Mouse (Mus musculus) MEL (cell line): ENCODE data around the gene B230217C12Rik. TPM values are rescaled to one million over a fixed set of nuclear protein-coding genes. Genes with fewer than 3 reads are reported as not detected.

Experiments
- DNase-seq: peaks from one replicate; pipeline ENCODE4 v3.0.0; 2011; ENCODE audit warnings: low read depth, low spot score
- H3K27ac ChIP-seq: 2 replicates; pipeline ENCODE4 v1.5.1; 2012; ENCODE audit warnings: low read depth, mild to moderate bottlenecking, control low read depth, low read length, moderate library complexity; ENCODE audit not compliant: control insufficient read depth
- H3K27me3 ChIP-seq, 2 experiments: fragments of 150-350 bp in 1 of 2; sonication (generic) in 1 of 2; 2 replicates each; pipeline ENCODE4 v1.6.1; 2012; ENCODE audit warnings: low read length in 2 of 2, mild to moderate bottlenecking in 2 of 2, improper control_type of control experiment in 1 of 2, moderate library complexity in 1 of 2; ENCODE audit not compliant: insufficient read depth in 2 of 2, control insufficient read depth in 1 of 2
- H3K36me3 ChIP-seq, 2 experiments: 2 replicates each; pipeline ENCODE4 v1.6.1; 2012 to 2014; ENCODE audit warnings: low read length in 2 of 2, improper control_type of control experiment in 1 of 2, inconsistent platforms in 1 of 2, mild to moderate bottlenecking in 1 of 2; ENCODE audit not compliant: insufficient read depth in 2 of 2, control insufficient read depth in 1 of 2
- H3K4me1 ChIP-seq, 2 experiments: fragments of 150-350 bp in 1 of 2; sonication (generic) in 1 of 2; 2 replicates each; pipeline ENCODE4 v1.6.1; 2012; ENCODE audit warnings: low read length in 2 of 2, improper control_type of control experiment in 1 of 2, mild to moderate bottlenecking in 1 of 2; ENCODE audit not compliant: insufficient read depth in 2 of 2, control insufficient read depth in 1 of 2
- H3K4me3 ChIP-seq, 2 experiments: fragments of 150-350 bp in 1 of 2; sonication (generic) in 1 of 2; 2 replicates each; pipeline ENCODE4 v1.5.1; 2012; ENCODE audit warnings: low read depth in 2 of 2, low read length in 2 of 2, mild to moderate bottlenecking in 2 of 2, moderate library complexity in 2 of 2, control low read depth in 1 of 2, improper control_type of control experiment in 1 of 2; ENCODE audit not compliant: control insufficient read depth in 1 of 2, insufficient read depth in 1 of 2
- H3K79me2 ChIP-seq: 2 replicates; pipeline ENCODE4 v1.6.1; 2012; ENCODE audit warnings: mild to moderate bottlenecking, low read length, moderate library complexity; ENCODE audit not compliant: control insufficient read depth, poor library complexity, insufficient read depth
- H3K9ac ChIP-seq: 2 replicates; pipeline ENCODE4 v1.6.1; 2012; ENCODE audit warnings: low read depth, mild to moderate bottlenecking, control low read depth, low read length, moderate library complexity; ENCODE audit not compliant: control insufficient read depth, poor library complexity, severe bottlenecking
- H3K9me3 ChIP-seq: fragments of 150-350 bp; sonication (generic); replicated peaks from 2 replicates; pipeline ENCODE4 v1.6.1; 2012; ENCODE audit warnings: mild to moderate bottlenecking, low read length, improper control_type of control experiment, moderate library complexity; ENCODE audit not compliant: insufficient read depth
- CHD1 ChIP-seq: IDR thresholded peaks from 2 replicates; pipeline ENCODE4 v1.6.1; 2012; ENCODE audit warnings: low read depth, mild to moderate bottlenecking, inconsistent platforms, low read length, improper control_type of control experiment
- CHD2 ChIP-seq: IDR thresholded peaks from 2 replicates; pipeline ENCODE4 v1.6.1; 2011; ENCODE audit warnings: low read length, improper control_type of control experiment
- CTCF ChIP-seq, 3 experiments: IDR thresholded peaks in 2 of 3; conservative IDR thresholded peaks in 1 of 3; 2 replicates each; pipeline ENCODE4 v1.5.1; 2011 to 2012; ENCODE audit warnings: low read length in 3 of 3, low read depth in 2 of 3, mild to moderate bottlenecking in 2 of 3, improper control_type of control experiment in 1 of 3, inconsistent platforms in 1 of 3, mixed read lengths in 1 of 3, moderate library complexity in 1 of 3; ENCODE audit not compliant: control insufficient read depth in 1 of 3, insufficient read depth in 1 of 3, poor library complexity in 1 of 3, severe bottlenecking in 1 of 3
- E2F4 ChIP-seq: IDR thresholded peaks from 2 replicates; pipeline ENCODE4 v1.6.1; 2011; ENCODE audit warnings: low read depth, low read length, improper control_type of control experiment, borderline replicate concordance
- EP300 ChIP-seq, 2 experiments: IDR thresholded peaks; 2 replicates each; pipeline ENCODE4 v1.6.1; 2011; ENCODE audit warnings: improper control_type of control experiment in 2 of 2, low read length in 2 of 2, low read depth in 1 of 2, mild to moderate bottlenecking in 1 of 2
- GABPA ChIP-seq: IDR thresholded peaks from 2 replicates; pipeline ENCODE4 v1.6.1; 2012; ENCODE audit warnings: low read depth, mild to moderate bottlenecking, inconsistent platforms, low read length, improper control_type of control experiment, moderate library complexity
- HCFC1 ChIP-seq: IDR thresholded peaks from 2 replicates; pipeline ENCODE4 v1.6.1; 2012; ENCODE audit warnings: low read depth, mild to moderate bottlenecking, inconsistent platforms, low read length, improper control_type of control experiment, moderate library complexity
- MAFK ChIP-seq: IDR thresholded peaks from 2 replicates; pipeline ENCODE4 v1.6.1; 2011; ENCODE audit warnings: low read depth, mild to moderate bottlenecking, low read length, improper control_type of control experiment, borderline replicate concordance
- MAZ ChIP-seq: IDR thresholded peaks from 2 replicates; pipeline ENCODE4 v1.6.1; 2012; ENCODE audit warnings: low read depth, mild to moderate bottlenecking, inconsistent platforms, low read length, improper control_type of control experiment
- MXI1 ChIP-seq: IDR thresholded peaks from 2 replicates; pipeline ENCODE4 v1.6.1; 2011; ENCODE audit warnings: mild to moderate bottlenecking, low read depth, low read length, improper control_type of control experiment
- MYB ChIP-seq: IDR thresholded peaks from 2 replicates; pipeline ENCODE4 v1.6.1; 2011; ENCODE audit warnings: mild to moderate bottlenecking, low read depth, low read length, improper control_type of control experiment
- MYC ChIP-seq: IDR thresholded peaks from 2 replicates; pipeline ENCODE4 v1.6.1; 2011; ENCODE audit warnings: low read depth, mild to moderate bottlenecking, low read length, improper control_type of control experiment, moderate library complexity
- NRF1 ChIP-seq: IDR thresholded peaks from 2 replicates; pipeline ENCODE4 v1.6.1; 2014; ENCODE audit warnings: low read depth, mild to moderate bottlenecking, inconsistent platforms, low read length, improper control_type of control experiment, moderate library complexity; ENCODE audit not compliant: poor library complexity, insufficient read depth, severe bottlenecking
- POLR2A ChIP-seq, 2 experiments: IDR thresholded peaks; 2 replicates each; pipeline ENCODE4 v1.6.1; 2011 to 2012; ENCODE audit warnings: low read length in 2 of 2, mild to moderate bottlenecking in 2 of 2, control low read depth in 1 of 2, improper control_type of control experiment in 1 of 2, low read depth in 1 of 2, moderate library complexity in 1 of 2; ENCODE audit not compliant: control insufficient read depth in 1 of 2, insufficient read depth in 1 of 2, poor library complexity in 1 of 2
- RAD21 ChIP-seq: IDR thresholded peaks from 2 replicates; pipeline ENCODE4 v1.6.1; 2011; ENCODE audit warnings: mild to moderate bottlenecking, low read depth, low read length, improper control_type of control experiment
- USF1 ChIP-seq: IDR thresholded peaks from 2 replicates; pipeline ENCODE4 v1.6.1; 2014; ENCODE audit warnings: low read depth, mild to moderate bottlenecking, inconsistent platforms, low read length, improper control_type of control experiment, moderate library complexity
- USF2 ChIP-seq, 2 experiments: IDR thresholded peaks; 2 replicates each; pipeline ENCODE4 v1.6.1; 2011 to 2012; ENCODE audit warnings: improper control_type of control experiment in 2 of 2, low read length in 2 of 2, borderline replicate concordance in 1 of 2, inconsistent platforms in 1 of 2, low read depth in 1 of 2, mild to moderate bottlenecking in 1 of 2; ENCODE audit not compliant: insufficient read depth in 1 of 2
- ZC3H11A ChIP-seq: IDR thresholded peaks from 2 replicates; pipeline ENCODE4 v1.6.1; 2012; ENCODE audit warnings: low read depth, mild to moderate bottlenecking, inconsistent platforms, low read length, improper control_type of control experiment
- ZKSCAN1 ChIP-seq: IDR thresholded peaks from 2 replicates; pipeline ENCODE4 v1.6.1; 2012; ENCODE audit warnings: low read depth, mild to moderate bottlenecking, inconsistent platforms, low read length, improper control_type of control experiment, moderate library complexity
- ZMIZ1 ChIP-seq: IDR thresholded peaks from 2 replicates; pipeline ENCODE4 v1.6.1; 2012; ENCODE audit warnings: low read depth, mild to moderate bottlenecking, inconsistent platforms, low read length, improper control_type of control experiment, moderate library complexity
- ZNF384 ChIP-seq: IDR thresholded peaks from 2 replicates; pipeline ENCODE4 v1.6.1; 2012; ENCODE audit warnings: low read depth, mild to moderate bottlenecking, inconsistent platforms, low read length, improper control_type of control experiment
- polyA plus RNA-seq, 2 experiments: library from polyadenylated mRNA; stranded (reverse) in 1 of 2; unstranded in 1 of 2; fragments of >175 nt in 1 of 2; fragments of >200 nt in 1 of 2; gene quantifications; 2 replicates each; pipeline versions ENCODE4 v1.2.1 to v1.2.4; 2012; ENCODE audit warnings: low replicate concordance in 2 of 2, low read depth in 1 of 2; ENCODE audit not compliant: insufficient read length in 2 of 2, insufficient read depth in 1 of 2, missing spikeins in 1 of 2
- total RNA-seq: library from RNA; depleted of rRNA; stranded (reverse); fragments of 300-350 nt; gene quantifications from 2 replicates; pipeline ENCODE4 v1.2.3, GENCODE M21; 2012

B230217C12Rik gene
- total and polyA plus RNA-seq, 3 experiments: 0.81 TPM; not detected in 2

GRCm38 (mm10) chr11:97807626-97808025 is 33.0 kb upstream of the B230217C12Rik start:
- Histone ChIP-seq H3K79me2 (no peaks in the 10 kb centered on the region), H3K27ac (no peak overlapping the region), H3K27me3 (no peaks in the 10 kb centered on the region), H3K4me3 (no peak overlapping the region), H3K4me1 (peaks cover 2 to 15% of the 10 kb centered on the region in 2 experiments), H3K36me3 (peaks cover 0 to 11% of the 10 kb centered on the region in 2 experiments; a peak in 2 of 4 replicates), H3K9me3 (no peaks in the 10 kb centered on the region), H3K9ac (no peak overlapping the region)
- no peak for TF ChIP-seq CHD1
- DNase-seq: no peak

- H3K36me3 ChIP-seq: peaks cover 0 to 11% of the 10 kb centered on the region in 2 experiments; a peak in 2 of 4 replicates
- H3K27ac ChIP-seq: no peak overlapping the region
- H3K4me1 ChIP-seq: peaks cover 2 to 15% of the 10 kb centered on the region in 2 experiments
- no peak overlapping the region for H3K9ac ChIP-seq
- no peak for DNase-seq
- no peaks in the 10 kb centered on the region for H3K27me3 ChIP-seq
- TF ChIP-seq RAD21: no peak
- peak; percentile 46; the same call in 1 of the 2 replicates for TF ChIP-seq ZNF384
- TF ChIP-seq, all 39 proteins: peak for 1
- Histone ChIP-seq H3K79me2 (no peaks in the 10 kb centered on the region), H3K4me3 (no peak overlapping the region), H3K9me3 (no peaks in the 10 kb centered on the region)
Measured at GRCm38 (mm10) chr11:97808093-97808492, 32.5 kb upstream of the B230217C12Rik start.

DNA sequence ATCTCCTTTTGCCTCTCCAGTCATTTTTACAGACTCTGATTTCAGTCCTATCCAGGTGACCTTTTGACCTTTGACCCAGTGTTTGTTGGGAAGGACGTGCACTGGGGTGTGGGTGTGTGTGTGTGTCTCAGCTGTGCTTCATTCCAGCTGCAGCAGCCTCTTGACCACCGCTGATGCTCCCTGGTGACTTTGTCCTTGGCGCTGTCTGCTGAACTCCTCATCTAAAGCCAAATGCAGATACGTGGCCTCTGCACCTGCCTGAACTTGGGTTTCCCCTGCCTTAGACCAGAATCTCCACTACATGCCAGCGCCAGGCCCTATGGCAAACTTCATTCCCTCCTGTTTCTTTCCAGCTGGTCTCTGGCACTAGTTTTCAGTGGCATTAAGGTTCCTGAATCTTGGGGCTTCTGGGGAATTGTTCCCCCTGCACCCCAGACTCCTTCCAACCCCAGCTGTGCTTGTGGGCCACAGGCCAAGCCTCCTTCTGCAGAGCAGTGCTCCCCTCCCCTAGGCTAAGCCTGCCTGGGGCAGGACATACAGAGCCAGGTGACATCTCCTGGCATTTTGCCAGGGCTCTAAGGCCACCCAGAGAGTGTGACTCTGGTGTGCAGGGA is 31.9 kb upstream of the B230217C12Rik start:
- Histone ChIP-seq H3K27ac (no peak overlapping the region), H3K36me3 (peaks cover 0 to 11% of the 10 kb centered on the region in 2 experiments; a peak in 2 of 4 replicates)

More for the DNA sequence above, 31.9 kb upstream of the B230217C12Rik start:
- H3K27me3 ChIP-seq: no peaks in the 10 kb centered on the region
- no peak overlapping the region for H3K4me3 ChIP-seq
- H3K9me3 ChIP-seq: no peaks in the 10 kb centered on the region
- H3K9ac ChIP-seq: no peak overlapping the region
- TF ChIP-seq EP300 (IDR thresholded peaks at IDR 0.05; ENCODE audit: low read depth in 1 of 2, low read length in 2 of 2) (no peak), MYC (no peak), ZKSCAN1 (no peak), MAFK (no peak), MYB (no peak), ZC3H11A (no peak), ZMIZ1 (no peak), MXI1 (no peak), CHD1 (no peak), CHD2 (no peak), ZNF384 (no peak), POLR2A (IDR thresholded peaks at IDR 0.05; ENCODE audit: control insufficient read depth in 1 of 2, insufficient read depth in 1 of 2, low read depth in 1 of 2, low read length in 2 of 2, poor library complexity in 1 of 2) (no peak), MAZ (no peak), E2F4 (no peak), NRF1 (no peak), USF1 (no peak), HCFC1 (no peak), USF2 (IDR thresholded peaks at IDR 0.05; ENCODE audit: borderline replicate concordance in 1 of 2, insufficient read depth in 1 of 2, low read depth in 1 of 2, low read length in 2 of 2) (no peak), GABPA (no peak), CTCF (IDR thresholded peaks at IDR 0.05 in 2 of 3, conservative IDR thresholded peaks at IDR 0.05 in 1 of 3; ENCODE audit: control insufficient read depth in 1 of 3, insufficient read depth in 1 of 3, low read depth in 2 of 3, low read length in 3 of 3, poor library complexity in 1 of 3, severe bottlenecking in 1 of 3) (no peak)
- no peaks in the 10 kb centered on the region for H3K79me2 ChIP-seq
- no peak for DNase-seq
- H3K4me1 ChIP-seq: peaks cover 2 to 15% of the 10 kb centered on the region in 2 experiments
